Mouse (Mus musculus) lung, embryonic 15.5 days (tissue): ENCODE data around the gene Slc2a4. TPM values are rescaled to one million over a fixed set of nuclear protein-coding genes. Genes with fewer than 3 reads are reported as not detected.

Source experiments
- ATAC-seq: fragments of 200-750 bp; cut with Nextera tagmentation; 2 replicates; pipeline ENCODE4 v1.8.0; 2017; ENCODE audit warnings: moderate number of reproducible peaks, borderline replicate concordance; ENCODE audit not compliant: low FRiP score, low TSS enrichment; ENCODE audit errors: extremely low read depth
- H3K27ac ChIP-seq: fragments of 300-500 bp; sonication (generic); 2 replicates; pipeline ENCODE4 v1.5.1; 2015; ENCODE audit warnings: moderate library complexity, mild to moderate bottlenecking, inconsistent platforms
- H3K27me3 ChIP-seq: fragments of 300-500 bp; sonication (generic); 2 replicates; pipeline ENCODE4 v1.6.1; 2015; ENCODE audit warnings: inconsistent platforms
- H3K36me3 ChIP-seq: fragments of 300-500 bp; sonication (generic); 2 replicates; pipeline ENCODE4 v1.6.1; 2015; ENCODE audit warnings: inconsistent platforms
- H3K4me1 ChIP-seq: fragments of 300-500 bp; sonication (generic); 2 replicates; pipeline ENCODE4 v1.6.1; 2015; ENCODE audit warnings: inconsistent platforms
- H3K4me2 ChIP-seq: fragments of 300-500 bp; sonication (generic); 2 replicates; pipeline ENCODE4 v1.6.1; 2015; ENCODE audit warnings: inconsistent platforms, mild to moderate bottlenecking, moderate library complexity
- H3K4me3 ChIP-seq: fragments of 300-500 bp; sonication (generic); 2 replicates; pipeline ENCODE4 v1.5.1; 2015; ENCODE audit warnings: mild to moderate bottlenecking, inconsistent platforms
- H3K9ac ChIP-seq: fragments of 300-500 bp; sonication (generic); 2 replicates; pipeline ENCODE4 v1.6.1; 2015; ENCODE audit warnings: inconsistent platforms
- H3K9me3 ChIP-seq: fragments of 300-500 bp; sonication (generic); 2 replicates; pipeline ENCODE4 v1.6.1; 2016; ENCODE audit warnings: inconsistent platforms
- WGBS: fragments of 180-500 bp; shearing (Covaris S2); methylation state at CpG from one replicate; pipeline ENCODE4 v1.1.7; 2015; 5-methylcytosine and 5-hydroxymethylcytosine counted together
- polyA plus RNA-seq: library from polyadenylated mRNA; unstranded; fragments of >200 nt; fragmentation: Nextera tagmentation; extraction: Ambion mirVana; gene quantifications from 2 replicates; pipeline ENCODE4 v1.2.1, GENCODE M21; 2015

Gene Slc2a4
- polyA plus RNA-seq, 1 experiment from 2014 or later, result 18.0 TPM

GRCm38 (mm10) chr11:69952274-69952673 lies 4.3 kb upstream of the Slc2a4 start:
- ATAC-seq, result no peak
- Histone ChIP-seq H3K4me1 (peaks cover 22% of the 10 kb centered on the region), H3K9ac (no peak overlapping the region), H3K36me3 (no peaks in the 10 kb centered on the region), H3K4me2 (no peak overlapping the region), H3K27ac (no peak overlapping the region), H3K9me3 (no peaks in the 10 kb centered on the region), H3K27me3 (no peaks in the 10 kb centered on the region; the same call in 1 of the 2 replicates), H3K4me3 (no peak overlapping the region)
- 38% methylated on average over 1 of the region's 1 CpGs for WGBS

GRCm38 (mm10) chr11:69950807-69951459 lies 2.9 kb upstream of the Slc2a4 start:
- no peaks in the 10 kb centered on the region for H3K36me3 ChIP-seq
- no peak overlapping the region for H3K4me2 ChIP-seq
- no peak overlapping the region for H3K4me3 ChIP-seq
- peaks cover 36% of the 10 kb centered on the region for H3K4me1 ChIP-seq
- no peak overlapping the region for H3K27ac ChIP-seq
- no peaks in the 10 kb centered on the region; the same call in 1 of the 2 replicates for H3K27me3 ChIP-seq
- no peak overlapping the region for H3K9ac ChIP-seq
- H3K9me3 ChIP-seq, result no peaks in the 10 kb centered on the region
- no peak for ATAC-seq
- WGBS, result 37% methylated on average over 4 of the region's 4 CpGs

- peak; percentile 37 for ATAC-seq
- Histone ChIP-seq H3K4me2 (peak overlapping the region; percentile 71), H3K4me1 (peaks cover 37% of the 10 kb centered on the region), H3K36me3 (peaks cover 12% of the 10 kb centered on the region), H3K27ac (peak overlapping the region; percentile 88), H3K9me3 (no peaks in the 10 kb centered on the region), H3K27me3 (no peaks in the 10 kb centered on the region; the same call in 1 of the 2 replicates), H3K9ac (peak overlapping the region; percentile 46; the same call in 1 of the 2 replicates), H3K4me3 (peak overlapping the region; percentile 50)
- 2% methylated on average over 14 of the region's 14 CpGs for WGBS
These were observed 769 bp upstream of the Slc2a4 start for GRCm38 (mm10) chr11:69948763-69949150.

- 1% methylated on average over 29 of the region's 29 CpGs for WGBS
These were observed 487 bp downstream of the Slc2a4 start for GRCm38 (mm10) chr11:69947337-69948065.

GRCm38 (mm10) chr11:69945997-69946891 lies 1.7 kb downstream of the Slc2a4 start:
- H3K4me2 ChIP-seq, result peak overlapping the region; percentile 71; the same call in 1 of the 2 replicates
- ATAC-seq, result no peak

More at GRCm38 (mm10) chr11:69947337-69948065, 487 bp downstream of the Slc2a4 start:
- H3K4me3 ChIP-seq, result peak overlapping the region; percentile 50
- ATAC-seq, result peak; percentile 46
- peaks cover 31% of the 10 kb centered on the region for H3K4me1 ChIP-seq
- no peaks in the 10 kb centered on the region for H3K9me3 ChIP-seq
- H3K27me3 ChIP-seq, result no peaks in the 10 kb centered on the region; the same call in 1 of the 2 replicates
- peak overlapping the region; percentile 88 for H3K27ac ChIP-seq
- peak overlapping the region; percentile 46 for H3K9ac ChIP-seq
- H3K36me3 ChIP-seq, result peaks cover 12% of the 10 kb centered on the region
- peak overlapping the region; percentile 71 for H3K4me2 ChIP-seq

GRCm38 (mm10) chr11:69945216-69945615 lies 2.8 kb downstream of the Slc2a4 start:
- Histone ChIP-seq H3K9me3 (no peaks in the 10 kb centered on the region), H3K4me3 (no peak overlapping the region), H3K27me3 (no peaks in the 10 kb centered on the region; the same call in 1 of the 2 replicates), H3K4me1 (peaks cover 29% of the 10 kb centered on the region), H3K9ac (no peak overlapping the region), H3K36me3 (peaks cover 12% of the 10 kb centered on the region), H3K27ac (no peak overlapping the region), H3K4me2 (no peak overlapping the region)
- WGBS, result 60% methylated on average over 13 of the region's 13 CpGs
- ATAC-seq, result no peak

More at GRCm38 (mm10) chr11:69945997-69946891, 1.7 kb downstream of the Slc2a4 start:
- peaks cover 29% of the 10 kb centered on the region for H3K4me1 ChIP-seq
- H3K27me3 ChIP-seq, result no peaks in the 10 kb centered on the region; the same call in 1 of the 2 replicates
- H3K4me3 ChIP-seq, result peak overlapping the region; percentile 50; the same call in 1 of the 2 replicates
- H3K9ac ChIP-seq, result no peak overlapping the region
- H3K36me3 ChIP-seq, result peaks cover 12% of the 10 kb centered on the region
- no peaks in the 10 kb centered on the region for H3K9me3 ChIP-seq
- WGBS, result 84% methylated on average over 18 of the region's 18 CpGs
- 0 out of 2 replicates have a peak overlapping the region, but pooled peaks have one; percentile 88 for H3K27ac ChIP-seq

- 65% methylated on average over 4 of the region's 4 CpGs for WGBS
These were observed 7.0 kb downstream of the Slc2a4 start for GRCm38 (mm10) chr11:69940962-69941361.

GRCm38 (mm10) chr11:69939731-69940130 lies 8.3 kb downstream of the Slc2a4 start:
- Histone ChIP-seq H3K36me3 (peaks cover 7% of the 10 kb centered on the region), H3K9ac (no peak overlapping the region), H3K4me2 (no peak overlapping the region), H3K9me3 (no peaks in the 10 kb centered on the region), H3K4me3 (no peak overlapping the region), H3K27me3 (peaks cover 38% of the 10 kb centered on the region), H3K27ac (no peak overlapping the region), H3K4me1 (peaks cover 28% of the 10 kb centered on the region)
- 94% methylated on average over 17 of the region's 17 CpGs for WGBS
- ATAC-seq, result no peak

More at GRCm38 (mm10) chr11:69940962-69941361, 7.0 kb downstream of the Slc2a4 start:
- H3K4me2 ChIP-seq, result no peak overlapping the region
- peaks cover 17% of the 10 kb centered on the region for H3K4me1 ChIP-seq
- H3K27ac ChIP-seq, result no peak overlapping the region
- H3K4me3 ChIP-seq, result no peak overlapping the region
- H3K9me3 ChIP-seq, result no peaks in the 10 kb centered on the region
- H3K27me3 ChIP-seq, result peaks cover 29% of the 10 kb centered on the region
- no peak overlapping the region for H3K9ac ChIP-seq
- ATAC-seq, result no peak
- peaks cover 12% of the 10 kb centered on the region for H3K36me3 ChIP-seq

- Histone ChIP-seq H3K4me2 (no peak overlapping the region), H3K4me3 (no peak overlapping the region), H3K27me3 (peaks cover 40% of the 10 kb centered on the region), H3K27ac (no peak overlapping the region), H3K9ac (no peak overlapping the region), H3K9me3 (no peaks in the 10 kb centered on the region), H3K4me1 (peaks cover 34% of the 10 kb centered on the region), H3K36me3 (peaks cover 2% of the 10 kb centered on the region)
- WGBS, result 63% methylated on average over 5 of the region's 5 CpGs
- ATAC-seq, result no peak
These were observed 8.8 kb downstream of the Slc2a4 start for GRCm38 (mm10) chr11:69939181-69939580.

- H3K4me1 ChIP-seq, result peaks cover 34% of the 10 kb centered on the region
- no peak overlapping the region for H3K4me3 ChIP-seq
- 23% methylated on average over 9 of the region's 9 CpGs for WGBS
- ATAC-seq, result no peak
- H3K27me3 ChIP-seq, result peaks cover 40% of the 10 kb centered on the region
- H3K36me3 ChIP-seq, result no peaks in the 10 kb centered on the region; the same call in 1 of the 2 replicates
- H3K4me2 ChIP-seq, result no peak overlapping the region
- H3K27ac ChIP-seq, result no peak overlapping the region
- H3K9me3 ChIP-seq, result no peaks in the 10 kb centered on the region
- no peak overlapping the region for H3K9ac ChIP-seq
These were observed 9.5 kb downstream of the Slc2a4 start for GRCm38 (mm10) chr11:69938401-69938979.

GRCm38 (mm10) chr11:69937834-69938233 lies 10.2 kb downstream of the Slc2a4 start:
- Histone ChIP-seq H3K27ac (no peak overlapping the region), H3K4me1 (peaks cover 34% of the 10 kb centered on the region), H3K36me3 (no peaks in the 10 kb centered on the region; the same call in 1 of the 2 replicates), H3K9ac (no peak overlapping the region), H3K9me3 (no peaks in the 10 kb centered on the region), H3K4me2 (no peak overlapping the region), H3K27me3 (peaks cover 40% of the 10 kb centered on the region), H3K4me3 (no peak overlapping the region)
- WGBS, result 64% methylated on average over 5 of the region's 5 CpGs
- ATAC-seq, result no peak
